Mouse (Mus musculus): ENCODE results near the gene Nts. TPM values are rescaled to one million over a fixed set of nuclear protein-coding genes. Genes with fewer than 3 reads are reported as not detected.
"Not testable (repeated sequence)": the region's sequence is repeated elsewhere in the genome, so short reads cannot be mapped to it uniquely, and the experiment has no call there.

The Nts gene
- total RNA-seq (2021): 1 to 10 TPM; 2.4 to 3.1 TPM
- long read RNA-seq, experiment 1, partial matches to known transcripts: 0 of 3 reads
- long read RNA-seq, experiment 1, other reads (novel, unspliced or antisense): 0 of 3 reads
- long read RNA-seq, experiment 2, partial matches to known transcripts: 0 of 1 reads
- long read RNA-seq, experiment 2, other reads (novel, unspliced or antisense): 0 of 1 reads

DNA sequence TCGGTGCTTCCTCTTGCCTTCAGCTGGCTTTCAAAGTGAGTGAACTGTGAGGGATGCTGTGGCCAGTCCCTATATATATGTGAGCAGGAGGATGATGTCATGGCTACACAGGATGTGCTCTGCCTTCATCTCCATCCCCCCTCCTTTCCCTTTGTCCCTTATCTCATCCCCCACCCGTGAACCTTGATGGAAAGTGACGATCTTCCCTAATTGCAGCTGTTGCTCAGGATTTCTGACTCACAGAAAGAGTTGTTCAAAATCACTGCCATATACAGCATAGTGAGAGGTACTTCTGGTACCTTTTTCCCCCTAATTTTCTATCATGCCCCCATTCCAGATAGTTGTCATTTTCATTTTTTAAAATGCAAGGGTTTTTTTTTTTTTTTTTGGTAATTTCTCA lies at the start of gene Nts:
Gene Nts (minus strand): TSS at position 101 of the 400 bp plus-strand sequence.
- intact Hi-C loops (cut with DNase I): loop anchor here (2.0 kb wide), 1 partner anchor 332 kb away; no protein-coding TSS in a partner anchor
- DNase-seq: no peak

DNA sequence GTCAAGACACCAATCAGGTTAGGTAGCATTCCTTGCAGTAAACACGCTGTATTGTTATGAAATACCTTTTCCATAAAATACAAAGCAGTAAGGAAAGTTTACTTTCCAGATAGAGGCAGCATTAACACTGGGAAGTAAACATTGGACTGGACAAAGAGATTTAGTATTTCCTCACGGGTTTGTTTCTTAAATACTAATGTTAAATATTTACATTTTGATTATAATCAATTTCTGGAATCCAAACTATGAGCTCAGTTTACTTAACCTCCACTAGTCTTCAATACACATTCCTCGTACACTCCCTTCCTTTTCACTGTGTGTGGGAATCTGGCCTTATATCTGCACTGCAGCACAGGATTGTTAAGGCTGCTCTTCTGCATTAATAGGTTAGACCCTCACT lies 37.6 kb upstream of the Nts start:
- DNase-seq: no peak
- intact Hi-C loops (cut with DNase I): no loop called here

DNA sequence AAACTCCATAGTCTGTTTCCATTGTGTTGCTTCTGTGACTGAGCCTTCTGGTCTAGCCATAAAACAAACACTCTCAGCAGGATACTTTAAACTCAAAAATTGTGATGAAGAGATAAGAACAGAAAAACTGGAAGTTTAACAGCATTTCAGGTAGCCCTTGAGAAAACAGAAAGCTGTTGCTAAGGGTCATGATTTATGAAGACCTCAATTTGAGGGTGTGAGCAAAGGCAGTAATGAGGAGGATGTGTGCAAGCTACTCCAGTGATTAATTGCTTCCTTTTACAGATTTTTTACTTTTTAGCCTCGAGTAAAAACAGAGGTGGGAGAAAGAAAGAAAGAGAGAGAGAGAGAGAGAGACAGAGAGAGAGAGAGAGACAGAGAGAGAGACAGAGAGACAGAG lies 23.9 kb upstream of the Nts start:
- intact Hi-C loops (cut with DNase I): loop anchor here (5.0 kb wide), 1 partner anchor 33 kb away; no protein-coding TSS in a partner anchor
- no peak for DNase-seq

DNA sequence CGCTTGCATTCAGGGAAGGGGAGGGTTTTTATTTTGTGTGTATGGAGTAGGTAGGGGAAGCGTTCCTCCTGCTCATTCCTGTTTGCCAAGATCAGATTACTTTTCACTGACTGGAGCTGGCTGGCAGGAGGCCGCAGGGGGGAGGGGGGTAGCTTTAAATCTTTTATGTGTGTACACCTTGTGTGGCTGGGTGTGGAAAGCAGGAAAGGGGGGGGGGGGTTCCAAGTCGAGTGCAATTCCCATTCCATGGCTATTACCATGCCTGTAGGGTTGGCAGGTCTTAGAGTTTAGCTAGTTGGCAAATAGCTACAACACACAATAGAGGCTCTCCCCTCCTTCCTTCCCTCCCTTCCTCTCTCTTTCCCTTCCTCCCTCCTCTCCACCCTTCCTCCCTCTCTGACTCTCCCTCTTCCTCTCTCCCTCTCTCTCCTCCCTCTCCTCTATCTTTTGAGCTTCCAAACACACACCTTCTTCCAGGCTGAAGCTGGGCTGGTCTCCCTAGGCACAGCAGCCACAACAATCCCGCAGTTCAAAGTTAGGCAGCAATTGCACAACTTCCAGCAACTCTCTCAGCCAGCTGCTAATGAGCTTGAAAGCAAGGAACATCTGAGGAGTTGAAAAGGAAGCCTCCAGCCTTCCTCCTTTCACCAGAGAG lies 21.6 kb upstream of the Nts start, which contains the start of gene Rassf9:
Gene Rassf9 (plus strand): TSS at position 416 of the 655 bp plus-strand sequence.
- DNase-seq: peak; percentile 23 to 36
- intact Hi-C loops (cut with DNase I): loop anchor here (5.0 kb wide), 1 partner anchor 35 kb away; no protein-coding TSS in a partner anchor

DNA sequence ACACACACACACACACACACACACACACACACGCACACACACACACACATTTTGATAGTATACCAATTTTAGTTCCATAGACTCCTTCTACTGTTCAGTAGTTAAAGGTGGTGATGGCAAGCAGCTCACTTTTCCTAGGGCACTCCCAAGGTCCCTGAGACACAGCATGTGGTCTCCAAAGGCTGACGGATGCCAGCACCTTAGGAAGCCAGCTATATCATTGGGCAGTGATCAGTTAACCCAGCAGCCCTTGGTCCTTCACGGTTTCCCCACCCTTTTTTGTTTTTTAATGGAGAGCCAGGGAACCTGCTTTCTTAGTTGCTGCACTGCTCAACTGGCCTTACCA lies 21.1 kb upstream of the Nts start:
- DNase-seq: no peak
- intact Hi-C loops (cut with DNase I): loop anchor here (5.0 kb wide), 1 partner anchor 36 kb away; no protein-coding TSS in a partner anchor

DNA sequence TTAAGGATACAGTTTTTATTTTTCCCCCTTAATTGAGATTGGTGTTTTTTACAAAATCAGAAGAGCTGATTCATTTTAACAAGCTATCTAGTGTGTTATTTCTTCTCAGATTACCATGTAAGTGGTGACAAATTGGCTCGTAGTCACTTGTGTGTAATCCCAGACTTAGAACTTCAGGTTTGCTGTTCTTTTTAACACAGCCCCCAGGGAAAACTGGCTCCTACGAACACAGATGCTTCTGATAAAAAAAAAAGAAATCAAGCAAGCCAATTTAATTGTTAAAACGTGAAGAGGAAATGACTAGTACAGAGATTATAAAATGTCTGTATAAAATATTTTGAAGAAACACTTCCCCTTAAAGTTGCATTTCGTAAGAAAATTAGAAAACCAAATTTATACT lies 17.1 kb upstream of the Nts start:
- intact Hi-C loops (cut with DNase I): no loop called here
- DNase-seq: no peak

DNA sequence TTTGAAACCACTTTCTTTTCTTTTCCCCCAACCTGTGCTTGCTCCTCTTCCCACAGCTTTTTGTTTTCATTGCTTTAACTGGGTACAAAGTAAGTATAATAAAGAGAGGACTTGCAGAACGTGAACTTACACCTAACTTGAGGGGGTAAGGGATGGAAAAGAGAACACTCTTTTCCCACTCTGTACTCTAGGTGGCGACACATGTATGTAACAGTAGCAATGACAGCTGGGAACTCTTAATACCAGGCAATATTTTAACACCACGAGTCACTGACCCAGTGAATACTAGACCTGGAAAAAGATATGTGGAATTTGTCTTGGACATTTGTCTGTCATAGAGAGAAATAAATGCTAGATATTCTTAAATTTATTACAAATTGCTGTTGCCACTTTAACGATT lies 8.5 kb upstream of the Nts start:
- peak in 1 of 2 experiments; percentile 48 for DNase-seq
- intact Hi-C loops (cut with DNase I): loop anchor here (2.0 kb wide), 1 partner anchor 236 kb away; no protein-coding TSS in a partner anchor

DNA sequence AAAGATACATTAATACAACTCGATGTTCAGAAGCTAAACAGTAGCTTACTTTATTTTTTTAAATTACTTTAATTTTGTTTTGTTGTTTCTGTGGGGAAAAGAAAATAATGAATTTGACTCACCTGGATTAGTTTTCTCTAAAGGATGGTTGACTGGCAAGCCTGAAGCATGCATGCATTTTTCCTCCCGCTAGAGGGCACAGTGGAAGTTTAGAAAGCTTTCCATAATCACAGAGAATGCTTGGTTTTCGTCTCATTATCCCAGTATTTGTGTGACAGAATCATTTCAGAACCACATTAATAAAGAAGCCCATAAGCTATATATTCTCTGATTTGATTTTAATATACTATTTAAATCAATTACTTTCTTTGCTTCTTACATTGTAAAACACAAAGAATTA lies 1.5 kb upstream of the Nts start:
- intact Hi-C loops (cut with DNase I): loop anchor here (2.0 kb wide), 1 partner anchor 331 kb away; no protein-coding TSS in a partner anchor
- peak; percentile 22 to 51 for DNase-seq

DNA sequence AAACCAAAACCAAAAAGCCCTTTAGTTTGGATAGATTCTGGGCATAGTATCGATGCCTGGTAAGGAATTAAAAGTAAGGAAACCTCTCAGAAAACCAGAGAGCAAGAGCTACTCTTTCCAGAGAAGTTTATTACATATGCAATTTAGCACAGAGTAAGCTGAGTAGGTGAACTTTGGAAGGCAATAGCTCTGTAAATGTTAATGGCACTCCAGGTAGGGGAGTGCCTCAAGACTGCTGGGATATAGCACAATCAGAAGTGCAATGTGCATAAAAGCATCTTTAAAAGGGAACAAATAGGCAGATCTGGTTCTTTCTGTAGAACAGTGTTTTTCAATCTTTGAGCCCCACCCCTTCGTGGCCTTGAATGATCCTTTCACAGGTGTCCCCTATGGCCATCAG lies 20.9 kb downstream of the Nts start:
- intact Hi-C loops (cut with DNase I): no loop called here
- no peak for DNase-seq

DNA sequence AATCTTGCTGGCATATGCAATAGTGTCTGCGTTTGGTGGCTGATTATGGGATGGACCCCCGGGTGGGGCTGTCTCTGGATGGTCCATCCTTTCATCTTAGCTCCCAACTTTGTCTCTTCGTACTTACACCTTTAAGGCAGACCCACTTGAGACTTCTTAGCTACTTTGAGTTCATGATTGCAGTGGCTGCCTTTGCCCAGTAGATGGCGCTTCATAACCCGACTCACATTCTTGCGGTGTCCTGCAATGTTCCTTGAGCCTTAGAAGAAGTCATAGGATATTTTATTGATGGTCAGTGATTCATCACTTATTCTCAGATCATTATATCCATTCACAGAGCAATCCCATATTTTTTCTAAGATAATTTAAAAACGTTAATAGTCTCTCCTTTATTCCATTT lies 38.5 kb downstream of the Nts start:
- peak; percentile 15 to 19 for DNase-seq
- intact Hi-C loops (cut with DNase I): loop anchor here (2.0 to 5.0 kb wide), 2 partner anchors 373 to 746 kb away; no protein-coding TSS in a partner anchor

DNA sequence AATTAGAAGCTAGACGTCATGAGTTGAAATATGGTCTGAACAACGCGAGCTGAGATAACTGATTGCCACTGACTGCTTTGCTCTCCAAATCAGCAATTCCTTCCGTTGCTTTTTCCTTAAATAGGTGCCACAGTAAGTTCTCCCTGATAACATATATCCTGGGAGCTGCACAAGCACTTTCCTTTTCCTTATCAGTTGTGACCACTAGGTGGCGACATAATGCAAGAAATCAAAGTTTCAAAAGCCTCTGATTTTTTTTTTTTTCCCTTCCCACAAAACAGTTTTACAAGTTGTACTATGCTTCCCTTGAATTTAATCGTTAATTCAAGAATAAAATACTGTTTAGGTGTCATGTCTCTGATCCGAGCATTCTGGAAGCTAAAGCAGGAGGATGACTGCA lies 40.8 kb downstream of the Nts start:
- DNase-seq: peak; percentile 13 to 58
- intact Hi-C loops (cut with DNase I): loop anchor here (2.0 to 10.0 kb wide), 3 partner anchors 427 to 1815 kb away; no protein-coding TSS in a partner anchor

DNA sequence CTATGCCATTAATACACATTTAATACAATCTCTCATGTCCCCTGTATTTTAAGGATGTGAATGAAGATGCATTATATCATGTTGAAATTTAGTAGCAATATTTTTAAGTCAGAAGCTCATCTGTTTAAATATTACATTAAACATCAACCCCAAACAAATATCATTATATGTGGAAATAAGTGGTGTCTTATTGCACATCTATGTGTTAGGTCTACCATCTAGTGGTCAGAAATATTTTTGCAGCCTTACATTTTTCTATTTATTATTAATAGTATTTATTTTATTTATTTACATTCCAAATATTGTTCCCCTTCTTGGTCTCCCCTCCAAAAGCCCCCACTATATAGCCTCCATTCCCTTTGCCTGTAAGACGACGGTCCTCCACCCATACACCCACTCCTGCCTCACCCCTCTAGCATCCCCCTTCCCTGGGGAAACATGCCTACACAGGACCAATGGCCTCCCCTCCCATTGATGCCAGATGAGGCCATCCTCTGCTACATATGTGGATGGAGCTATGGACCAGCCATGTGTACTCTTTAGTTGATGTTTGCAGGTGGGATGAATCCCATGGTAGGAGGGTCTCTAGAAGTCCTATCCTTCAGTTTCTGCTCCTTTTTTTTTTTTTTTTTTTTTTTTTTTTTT lies 45.3 kb downstream of the Nts start:
- intact Hi-C loops (cut with DNase I): loop anchor here (5.0 to 10.0 kb wide), 2 partner anchors 1703 to 1810 kb away; no protein-coding TSS in a partner anchor
- DNase-seq: no peak

DNA sequence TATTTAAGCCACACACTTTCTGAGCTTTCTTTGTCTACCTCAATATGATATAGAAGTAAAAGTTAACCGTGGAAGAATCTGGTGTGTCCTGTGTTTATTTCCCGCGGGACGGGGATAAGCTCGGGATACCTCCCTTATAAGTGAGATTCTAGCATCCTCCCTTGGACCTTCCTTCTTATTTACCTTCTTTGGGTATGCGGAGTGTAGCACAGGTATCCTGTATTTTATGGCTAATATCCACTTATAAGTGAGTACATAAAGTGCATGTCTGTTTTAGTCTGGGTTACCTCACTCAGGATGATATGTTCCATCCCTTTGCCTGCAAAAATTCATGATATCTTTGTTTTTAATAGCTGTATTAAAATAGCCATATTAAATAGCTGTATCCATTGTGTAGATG lies 54.8 kb downstream of the Nts start:
- intact Hi-C loops (cut with DNase I): not testable (repeated sequence)

DNA sequence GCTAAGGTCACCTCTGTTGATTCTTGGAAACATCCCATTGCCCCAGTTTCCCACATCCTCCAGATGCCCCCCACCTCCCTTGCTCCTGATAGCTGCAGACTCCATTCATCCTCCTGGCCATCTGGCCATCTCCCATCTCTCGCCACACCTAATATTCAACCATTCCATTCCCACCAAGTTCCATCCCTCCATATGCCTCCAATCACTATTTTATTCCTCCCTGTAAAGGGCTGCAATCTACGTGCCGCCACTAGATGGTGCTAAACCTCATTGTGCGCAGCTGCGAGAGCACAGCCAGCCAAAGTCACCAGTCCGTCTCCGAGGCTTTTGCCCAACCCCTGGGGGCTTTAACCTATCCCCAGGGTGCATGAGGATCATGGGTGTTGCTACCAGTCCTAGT lies 55.2 kb downstream of the Nts start:
- intact Hi-C loops (cut with DNase I): not testable (repeated sequence)
- peak; percentile 22 to 51 for DNase-seq

More for the DNA sequence above, 54.8 kb downstream of the Nts start:
- not testable (repeated sequence) for DNase-seq

Other genes with a start within 250 kb of the Nts start
- 10 to 100 TPM; 11.1 to 14.2 TPM for gene Rassf9, start 21.7 kb upstream of the Nts start, total RNA-seq (2021)